Mouse (Mus musculus) 416B (cell line): ENCODE data around the gene Gm15114.
"Not testable (repeated sequence)": the region's sequence is repeated elsewhere in the genome, so short reads cannot be mapped to it uniquely, and the experiment has no call there.

Experiments
- DNase-seq: peaks from one replicate; pipeline ENCODE4 v3.0.0; 2011; ENCODE audit warnings: low read depth

Gene Gm15114

GRCm38 (mm10) chrX:148488649-148489048 is at the start of gene Gm15114:
Gene Gm15114, plus strand, starts transcription at chrX:148488949.
- not testable (repeated sequence) for DNase-seq
